Mouse (Mus musculus) stomach, postnatal 0 days (tissue): Measurements from ENCODE around the gene Cd22.

Source experiments
- CTCF ChIP-seq: IDR thresholded peaks from 2 replicates; pipeline ENCODE4 v1.5.1; 2016; ENCODE audit warnings: antibody characterized with exemption, low read depth, mild to moderate bottlenecking, moderate library complexity
- EP300 ChIP-seq: optimal IDR thresholded peaks from 2 replicates; pipeline ENCODE3; 2016; ENCODE audit warnings: antibody characterized with exemption

DNA sequence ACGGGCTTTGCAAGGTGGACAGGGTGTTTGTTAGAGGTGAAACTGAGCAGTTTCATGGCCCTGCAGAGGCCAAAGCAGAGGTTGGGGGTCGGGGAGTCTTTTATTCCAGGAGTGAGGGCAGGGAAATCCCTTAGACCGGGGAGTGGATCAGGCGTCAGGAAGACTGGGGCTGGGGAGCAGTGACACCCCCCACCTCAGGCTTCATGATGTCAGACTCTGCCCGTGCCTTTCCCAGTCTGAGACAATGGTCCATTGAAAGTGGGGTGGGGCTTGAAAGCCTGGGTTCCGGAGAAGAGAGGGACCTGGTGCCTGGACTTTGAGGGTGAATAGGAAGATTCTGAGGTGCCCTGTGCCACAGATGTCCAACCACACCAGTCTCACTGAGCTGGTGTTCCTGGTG lies 36.6 kb upstream of the Cd22 start:
- TF ChIP-seq CTCF: no peak
- no peak for TF ChIP-seq EP300
